Mouse (Mus musculus) spleen, adult 2 months (tissue): Measurements from ENCODE around the gene Gm21887. TPM values are rescaled to one million over a fixed set of nuclear protein-coding genes. Genes with fewer than 3 reads are reported as not detected.
"Not testable (repeated sequence)": the region's sequence is repeated elsewhere in the genome, so short reads cannot be mapped to it uniquely, and the experiment has no call there.

Source experiments
- DNase-seq, 2 experiments: peaks; one replicate each; pipeline versions ENCODE4 v3.0.0 to v3.0.0-alpha.2; 2012 to 2021; ENCODE audit warnings: low spot score in 2 of 2, low read depth in 1 of 2
- H3K27ac ChIP-seq: fragments of 200-500 bp; 2 replicates; pipeline ENCODE4 v1.5.1; 2012; ENCODE audit warnings: low read length, inconsistent platforms; ENCODE audit not compliant: insufficient read depth
- H3K27me3 ChIP-seq: fragments of 200-500 bp; 2 replicates; pipeline ENCODE4 v1.6.1; 2012; ENCODE audit warnings: mild to moderate bottlenecking, moderate library complexity, low read length, inconsistent platforms; ENCODE audit not compliant: control insufficient read depth, insufficient read depth
- H3K36me3 ChIP-seq: fragments of 200-500 bp; 2 replicates; pipeline ENCODE4 v1.6.1; 2012; ENCODE audit warnings: mild to moderate bottlenecking, low read length, inconsistent platforms; ENCODE audit not compliant: control insufficient read depth, insufficient read depth
- H3K4me1 ChIP-seq: fragments of 200-500 bp; 2 replicates; pipeline ENCODE4 v1.6.1; 2011; ENCODE audit warnings: inconsistent platforms; ENCODE audit not compliant: control insufficient read depth, insufficient read depth, insufficient read length
- H3K4me3 ChIP-seq: fragments of 200-500 bp; 2 replicates; pipeline ENCODE4 v1.5.1; 2011; ENCODE audit warnings: mild to moderate bottlenecking, inconsistent platforms; ENCODE audit not compliant: insufficient read depth, insufficient read length; ENCODE audit errors: extremely low read depth
- WGBS: fragments of 180-500 bp; shearing (Covaris S2); methylation state at CpG from one replicate; pipeline ENCODE4 v1.1.7; 2018; 5-methylcytosine and 5-hydroxymethylcytosine counted together
- polyA plus RNA-seq: library from polyadenylated mRNA; depleted of rRNA; stranded (reverse); fragments of >200 nt; gene quantifications from 2 replicates; pipeline ENCODE4 v1.2.3, GENCODE M21; 2012

Gene Gm21887
- polyA plus RNA-seq, 1 experiment = 605 TPM

DNA sequence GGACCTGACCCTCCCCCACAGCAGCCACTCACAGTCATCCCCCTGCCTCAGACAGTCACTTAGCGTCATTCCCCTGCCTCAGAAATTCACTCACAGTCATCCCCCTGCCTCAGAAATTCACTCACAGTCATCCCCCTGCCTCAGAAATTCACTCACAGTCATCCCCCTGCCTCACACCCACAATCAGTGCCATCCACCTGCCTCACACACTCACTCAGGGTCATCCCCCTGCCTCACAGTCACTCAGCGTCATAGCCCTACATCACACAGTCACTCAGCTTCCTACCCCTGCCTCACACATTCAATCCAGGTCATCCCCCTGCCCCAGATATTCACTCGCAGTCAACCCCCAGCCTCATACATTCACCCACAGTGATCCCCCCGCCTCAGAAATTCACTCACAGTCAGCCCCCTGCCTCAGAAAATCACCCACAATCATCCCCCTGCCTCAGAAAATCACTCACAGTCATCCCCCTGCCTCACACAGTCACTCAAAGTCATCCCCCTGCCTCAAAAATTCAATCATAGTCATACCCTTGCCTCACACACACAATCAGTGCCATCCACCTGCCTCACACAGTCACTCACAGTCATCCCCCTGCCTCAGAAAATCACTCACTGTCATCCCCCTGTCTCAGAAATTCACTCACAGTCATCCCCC is 10.8 kb upstream of the Gm21887 start:
- H3K4me3 ChIP-seq, H3K4me1 ChIP-seq, DNase-seq, H3K36me3 ChIP-seq, H3K27me3 ChIP-seq, H3K27ac ChIP-seq: not testable (repeated sequence)
- 6% methylated on average over 2 of the region's 4 CpGs for WGBS

DNA sequence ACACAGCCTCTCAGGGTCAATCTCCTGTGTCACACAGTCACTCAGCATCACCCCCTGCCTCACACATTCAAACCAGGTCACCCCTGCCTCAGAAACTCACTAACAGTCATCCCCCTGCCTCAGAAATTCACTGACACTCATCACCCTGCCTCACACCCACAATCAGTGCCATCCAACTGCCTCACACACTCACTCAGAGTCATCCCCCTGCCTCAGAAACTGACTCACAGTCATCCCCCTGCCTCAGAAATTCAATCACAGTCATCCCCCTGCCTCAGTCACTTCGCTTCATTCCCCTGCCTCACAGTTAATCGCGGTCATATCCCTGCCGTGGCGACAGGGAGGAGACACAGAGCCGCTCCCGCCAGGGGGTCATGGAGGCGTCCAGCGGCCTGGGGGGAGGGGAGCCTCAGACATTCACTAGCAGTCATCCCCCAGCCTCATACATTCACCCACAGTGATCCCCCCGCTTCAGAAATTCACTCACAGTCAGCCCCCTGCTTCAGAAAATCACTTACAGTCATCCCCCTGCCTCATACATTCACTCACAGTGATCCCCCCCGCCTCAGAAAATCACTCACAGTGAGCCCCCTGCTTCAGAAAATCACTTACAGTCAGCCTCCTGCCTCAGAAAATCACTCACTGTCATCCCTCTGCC is 10.1 kb upstream of the Gm21887 start:
- H3K4me3 ChIP-seq, H3K27ac ChIP-seq, H3K27me3 ChIP-seq, H3K36me3 ChIP-seq, H3K4me1 ChIP-seq: not testable (repeated sequence)
- WGBS = 41% methylated on average over 9 of the region's 11 CpGs
- DNase-seq = peak in 1 of 2 experiments; percentile 62

- not testable (repeated sequence) for DNase-seq, H3K36me3 ChIP-seq, H3K27ac ChIP-seq, H3K4me3 ChIP-seq, H3K27me3 ChIP-seq, H3K4me1 ChIP-seq
- WGBS = 0% methylated on average over 1 of the region's 3 CpGs
Measured at GRCm38 (mm10) chrX:169999912-170000641, 9.4 kb upstream of the Gm21887 start.

DNA sequence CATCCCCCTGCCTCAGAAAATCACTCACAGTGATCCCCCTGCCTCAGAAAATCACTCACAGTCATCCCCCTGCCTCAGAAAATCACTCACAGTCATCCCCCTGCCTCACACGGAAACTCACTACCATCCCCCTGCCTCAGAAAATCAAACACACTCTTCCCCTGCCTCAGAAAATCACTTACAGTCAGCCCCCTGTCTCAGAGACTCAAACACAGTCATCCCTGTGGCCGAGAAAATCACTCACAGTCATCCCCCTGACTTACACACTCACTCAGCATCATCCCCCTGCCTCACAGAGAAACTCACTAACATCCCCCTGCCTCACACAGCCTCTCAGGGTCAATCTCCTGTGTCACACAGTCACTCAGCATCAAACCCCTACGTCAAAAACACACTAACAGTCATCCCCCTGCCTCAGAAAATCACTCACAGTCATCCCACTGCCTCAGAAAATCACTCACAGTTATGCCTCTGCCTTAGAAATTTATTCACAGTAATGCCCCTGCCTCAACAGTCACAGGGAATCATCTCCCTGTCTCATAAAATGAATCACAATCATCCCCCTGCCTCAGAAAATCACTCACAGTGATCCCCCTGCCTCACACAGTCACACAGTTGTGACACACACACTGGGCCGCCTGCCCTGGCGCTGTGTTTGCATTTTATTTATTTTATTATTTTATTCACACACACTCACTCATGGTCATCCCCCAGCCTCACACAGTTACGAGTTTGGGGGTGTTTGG is 8.6 kb upstream of the Gm21887 start:
- not testable (repeated sequence) for H3K4me1 ChIP-seq, H3K36me3 ChIP-seq, H3K4me3 ChIP-seq, H3K27ac ChIP-seq, H3K27me3 ChIP-seq, DNase-seq
- WGBS = 41% methylated on average over 6 of the region's 6 CpGs

DNA sequence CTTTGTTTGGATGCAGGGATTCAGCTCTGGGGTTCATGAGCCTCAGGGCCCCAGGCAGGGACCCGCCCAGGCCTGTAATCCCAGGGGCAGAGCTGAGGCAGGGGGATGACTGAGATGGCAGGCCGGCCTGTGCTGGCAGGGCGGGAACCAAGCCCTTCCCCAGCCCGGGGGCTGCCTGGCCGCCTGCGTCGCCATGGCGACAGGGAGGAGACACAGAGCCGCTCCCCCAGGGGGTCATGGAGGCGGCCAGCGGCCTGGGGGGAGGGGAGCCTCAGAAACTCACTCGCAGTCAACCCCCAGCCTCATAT is 8.1 kb upstream of the Gm21887 start:
- H3K27ac ChIP-seq, DNase-seq, H3K36me3 ChIP-seq, H3K4me1 ChIP-seq, H3K27me3 ChIP-seq, H3K4me3 ChIP-seq: not testable (repeated sequence)
- 40% methylated on average over 4 of the region's 12 CpGs for WGBS

DNA sequence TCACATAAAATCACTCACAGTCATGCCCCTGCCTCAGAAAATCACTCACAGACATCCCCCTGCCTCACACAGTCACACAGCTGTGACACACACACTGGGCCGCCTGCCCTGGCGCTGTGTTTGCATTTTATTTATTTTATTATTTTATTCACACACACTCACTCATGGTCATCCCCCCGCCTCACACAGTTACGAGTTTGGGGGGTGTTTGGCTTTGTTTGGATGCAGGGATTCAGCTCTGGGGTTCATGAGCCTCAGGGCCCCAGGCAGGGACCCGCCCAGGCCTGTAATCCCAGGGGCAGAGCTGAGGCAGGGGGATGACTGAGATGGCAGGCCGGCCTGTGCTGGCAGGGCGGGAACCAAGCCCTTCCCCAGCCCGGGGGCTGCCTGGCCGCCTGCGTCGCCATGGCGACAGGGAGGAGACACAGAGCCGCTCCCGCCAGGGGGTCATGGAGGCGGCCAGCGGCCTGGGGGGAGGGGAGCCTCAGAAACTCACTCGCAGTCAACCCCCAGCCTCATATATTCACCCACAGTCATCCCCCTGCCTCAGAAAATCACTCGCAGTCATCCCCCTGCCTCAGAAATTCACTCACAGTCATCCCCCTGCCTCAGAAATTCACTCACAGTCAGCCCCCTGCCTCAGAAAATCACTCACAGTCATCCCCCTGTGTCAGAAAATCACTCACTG is 6.8 kb upstream of the Gm21887 start:
- peak in 1 of 2 experiments; percentile 60 for DNase-seq
- not testable (repeated sequence) for H3K27me3 ChIP-seq, H3K36me3 ChIP-seq, H3K27ac ChIP-seq, H3K4me1 ChIP-seq, H3K4me3 ChIP-seq
- 51% methylated on average over 18 of the region's 18 CpGs for WGBS

GRCm38 (mm10) chrX:170003536-170003935 is 5.9 kb upstream of the Gm21887 start:
- not testable (repeated sequence) for H3K4me1 ChIP-seq, DNase-seq, H3K27me3 ChIP-seq, H3K4me3 ChIP-seq, H3K27ac ChIP-seq, H3K36me3 ChIP-seq
- 32% methylated on average over 1 of the region's 1 CpGs for WGBS

GRCm38 (mm10) chrX:170004236-170004635 is 5.2 kb upstream of the Gm21887 start:
- H3K27ac ChIP-seq, H3K36me3 ChIP-seq, H3K4me1 ChIP-seq, H3K27me3 ChIP-seq, DNase-seq, H3K4me3 ChIP-seq: not testable (repeated sequence)
- WGBS = 51% methylated on average over 2 of the region's 2 CpGs

- not testable (repeated sequence) for H3K27ac ChIP-seq, DNase-seq, H3K4me3 ChIP-seq, H3K4me1 ChIP-seq, H3K27me3 ChIP-seq, H3K36me3 ChIP-seq
- WGBS = 43% methylated on average over 5 of the region's 5 CpGs
Measured at GRCm38 (mm10) chrX:170004793-170005192, 4.7 kb upstream of the Gm21887 start.

DNA sequence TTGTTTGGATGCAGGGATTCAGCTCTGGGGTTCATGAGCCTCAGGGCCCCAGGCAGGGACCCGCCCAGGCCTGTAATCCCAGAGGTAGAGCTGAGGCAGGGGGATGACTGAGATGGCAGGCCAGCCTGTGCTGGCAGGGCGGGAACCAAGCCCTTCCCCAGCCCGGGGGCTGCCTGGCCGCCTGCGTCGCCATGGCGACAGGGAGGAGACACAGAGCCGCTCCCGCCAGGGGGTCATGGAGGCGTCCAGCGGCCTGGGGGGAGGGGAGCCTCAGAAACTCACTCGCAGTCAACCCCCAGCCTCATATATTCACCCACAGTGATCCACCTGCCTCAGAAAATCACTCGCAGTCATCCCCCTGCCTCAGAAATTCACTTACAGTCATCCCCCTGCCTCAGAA is 4.3 kb upstream of the Gm21887 start:
- not testable (repeated sequence) for H3K4me1 ChIP-seq, H3K4me3 ChIP-seq, H3K36me3 ChIP-seq, H3K27me3 ChIP-seq, H3K27ac ChIP-seq
- peak in 1 of 2 experiments; percentile 46 for DNase-seq
- 29% methylated on average over 13 of the region's 13 CpGs for WGBS
